Mouse (Mus musculus) myocyte (in vitro differentiated cells): ENCODE data around the gene Shh.

ENCODE experiments used
- CEBPB ChIP-seq: IDR thresholded peaks from 2 replicates; pipeline ENCODE4 v1.6.1; 2011; ENCODE audit warnings: mild to moderate bottlenecking, moderate library complexity; ENCODE audit not compliant: poor library complexity, insufficient read depth, severe bottlenecking
- MAX ChIP-seq: IDR thresholded peaks from one replicate; pipeline ENCODE4 v1.6.1; 2011; ENCODE audit warnings: low read depth, mild to moderate bottlenecking, control low read depth
- MYOD1 ChIP-seq, 3 experiments: IDR thresholded peaks; one replicate each; pipeline ENCODE4 v1.6.1; 2011; ENCODE audit warnings: control low read depth in 2 of 3, low read depth in 2 of 3, mild to moderate bottlenecking in 2 of 3, moderate library complexity in 1 of 3; ENCODE audit not compliant: insufficient read length in 2 of 3, control insufficient read depth in 1 of 3
- POLR2A ChIP-seq: IDR thresholded peaks from one replicate; pipeline ENCODE4 v1.6.1; 2011; ENCODE audit warnings: low read depth, mild to moderate bottlenecking, control low read depth, moderate library complexity; ENCODE audit not compliant: insufficient read length
- TCF12 ChIP-seq: IDR thresholded peaks from one replicate; pipeline ENCODE4 v1.6.1; 2011; ENCODE audit warnings: mild to moderate bottlenecking, control low read depth; ENCODE audit not compliant: poor library complexity, insufficient read depth, severe bottlenecking
- USF1 ChIP-seq: IDR thresholded peaks from one replicate; pipeline ENCODE4 v1.6.1; 2011; ENCODE audit warnings: low read depth, mild to moderate bottlenecking, control low read depth, moderate library complexity

DNA sequence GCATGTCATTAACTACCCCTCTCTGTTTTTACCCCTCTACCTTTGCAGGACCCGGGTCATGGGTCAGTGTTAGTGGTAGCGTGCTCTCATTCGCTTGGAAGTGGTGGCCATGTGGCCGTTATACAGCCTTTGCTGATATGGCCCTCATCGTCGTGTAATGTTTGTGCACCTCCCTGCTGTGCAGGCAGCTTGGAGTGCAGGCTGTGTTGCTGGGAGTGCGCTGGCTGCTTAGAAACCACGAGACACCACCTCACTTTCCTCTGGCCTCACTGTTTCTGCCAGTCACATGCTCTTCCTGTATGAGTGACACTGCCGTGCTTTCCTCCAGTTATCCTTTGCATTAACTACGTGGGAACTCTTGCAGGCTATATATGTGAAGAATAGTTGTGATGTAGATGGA lies 48.3 kb downstream of the Shh start:
- TF ChIP-seq POLR2A (no peak), MYOD1 (IDR thresholded peaks at IDR 0.05; ENCODE audit: control insufficient read depth in 1 of 3, insufficient read length in 2 of 3, low read depth in 2 of 3) (no peak), MAX (no peak), TCF12 (no peak), USF1 (no peak), CEBPB (no peak)
